Mouse (Mus musculus) forebrain, embryonic 15.5 days (tissue): ENCODE data around the gene Rnf114. TPM values are rescaled to one million over a fixed set of nuclear protein-coding genes. Genes with fewer than 3 reads are reported as not detected.

Source experiments
- ATAC-seq: fragments of 200-750 bp; cut with Nextera tagmentation; replicated peaks from 2 replicates; pipeline ENCODE4 v1.8.0; 2017; ENCODE audit warnings: mild to moderate bottlenecking, moderate TSS enrichment, moderate library complexity
- H3K27ac ChIP-seq: fragments of 300-500 bp; sonication (generic); replicated peaks from 2 replicates; pipeline ENCODE4 v1.5.1; 2015; ENCODE audit warnings: mild to moderate bottlenecking, inconsistent platforms
- H3K27me3 ChIP-seq: fragments of 300-500 bp; sonication (generic); 2 replicates; pipeline ENCODE4 v1.6.1; 2015; ENCODE audit warnings: inconsistent platforms
- H3K36me3 ChIP-seq: fragments of 300-500 bp; sonication (generic); 2 replicates; pipeline ENCODE4 v1.6.1; 2015; ENCODE audit warnings: mild to moderate bottlenecking, inconsistent platforms
- H3K4me1 ChIP-seq: fragments of 300-500 bp; sonication (generic); 2 replicates; pipeline ENCODE4 v1.6.1; 2015; ENCODE audit warnings: inconsistent platforms
- H3K4me2 ChIP-seq: fragments of 300-500 bp; sonication (generic); replicated peaks from 2 replicates; pipeline ENCODE4 v1.6.1; 2015; ENCODE audit warnings: mild to moderate bottlenecking, inconsistent platforms
- H3K4me3 ChIP-seq: fragments of 300-500 bp; sonication (generic); 2 replicates; pipeline ENCODE4 v1.5.1; 2015; ENCODE audit warnings: mild to moderate bottlenecking, inconsistent platforms
- H3K9ac ChIP-seq: fragments of 300-500 bp; sonication (generic); replicated peaks from 2 replicates; pipeline ENCODE4 v1.6.1; 2015; ENCODE audit warnings: mild to moderate bottlenecking, inconsistent platforms
- H3K9me3 ChIP-seq: fragments of 300-500 bp; sonication (generic); 2 replicates; pipeline ENCODE4 v1.6.1; 2016; ENCODE audit warnings: inconsistent platforms
- WGBS: fragments of 180-500 bp; shearing (Covaris S2); methylation state at CpG from one replicate; pipeline ENCODE4 v1.1.7; 2015; ENCODE audit warnings: mixed read lengths; 5-methylcytosine and 5-hydroxymethylcytosine counted together
- polyA plus RNA-seq: library from polyadenylated mRNA; unstranded; fragments of >200 nt; fragmentation: Nextera tagmentation; extraction: Ambion mirVana; gene quantifications from 2 replicates; pipeline ENCODE4 v1.2.1, GENCODE M21; 2015

The Rnf114 gene
- polyA plus RNA-seq, 1 experiment from 2014 or later, result 132 TPM

- 96% methylated on average over 9 of the region's 9 CpGs for WGBS
- no peak for ATAC-seq
- peaks cover 93% of the 10 kb centered on the region for H3K36me3 ChIP-seq
Observed at GRCm38 (mm10) chr2:167512365-167512764, 19.9 kb downstream of the Rnf114 start.

GRCm38 (mm10) chr2:167512970-167513369 lies 20.5 kb downstream of the Rnf114 start:
- H3K4me3 ChIP-seq, result no peak overlapping the region
- no peak overlapping the region for H3K4me2 ChIP-seq
- no peaks in the 10 kb centered on the region for H3K27me3 ChIP-seq
- no peak for ATAC-seq
- no peak overlapping the region for H3K27ac ChIP-seq
- no peaks in the 10 kb centered on the region for H3K9me3 ChIP-seq
- no peak overlapping the region for H3K9ac ChIP-seq
- peaks cover 93% of the 10 kb centered on the region for H3K36me3 ChIP-seq
- WGBS, result 94% methylated on average over 5 of the region's 5 CpGs
- H3K4me1 ChIP-seq, result no peaks in the 10 kb centered on the region

More at GRCm38 (mm10) chr2:167512365-167512764, 19.9 kb downstream of the Rnf114 start:
- H3K4me1 ChIP-seq, result 0 out of 2 replicates have a peak, but pooled peaks cover 5% of the 10 kb centered on the region
- H3K27me3 ChIP-seq, result no peaks in the 10 kb centered on the region
- no peak overlapping the region for H3K9ac ChIP-seq
- no peak overlapping the region for H3K4me3 ChIP-seq
- H3K27ac ChIP-seq, result no peak overlapping the region
- no peaks in the 10 kb centered on the region for H3K9me3 ChIP-seq
- H3K4me2 ChIP-seq, result no peak overlapping the region

GRCm38 (mm10) chr2:167514641-167515040 lies 22.2 kb downstream of the Rnf114 start:
- Histone ChIP-seq H3K4me3 (no peak overlapping the region), H3K4me1 (no peaks in the 10 kb centered on the region), H3K9me3 (no peaks in the 10 kb centered on the region), H3K27ac (no peak overlapping the region), H3K9ac (no peak overlapping the region), H3K4me2 (no peak overlapping the region), H3K36me3 (peaks cover 89% of the 10 kb centered on the region), H3K27me3 (no peaks in the 10 kb centered on the region)
- ATAC-seq, result no peak
- WGBS, result 98% methylated on average over 4 of the region's 4 CpGs

GRCm38 (mm10) chr2:167515688-167516087 lies 23.2 kb downstream of the Rnf114 start:
- Histone ChIP-seq H3K9me3 (no peaks in the 10 kb centered on the region), H3K4me1 (no peaks in the 10 kb centered on the region), H3K36me3 (peaks cover 88% of the 10 kb centered on the region), H3K27me3 (no peaks in the 10 kb centered on the region), H3K9ac (no peak overlapping the region), H3K4me2 (no peak overlapping the region), H3K4me3 (no peak overlapping the region), H3K27ac (no peak overlapping the region)
- ATAC-seq, result no peak
- 91% methylated on average over 5 of the region's 5 CpGs for WGBS

DNA sequence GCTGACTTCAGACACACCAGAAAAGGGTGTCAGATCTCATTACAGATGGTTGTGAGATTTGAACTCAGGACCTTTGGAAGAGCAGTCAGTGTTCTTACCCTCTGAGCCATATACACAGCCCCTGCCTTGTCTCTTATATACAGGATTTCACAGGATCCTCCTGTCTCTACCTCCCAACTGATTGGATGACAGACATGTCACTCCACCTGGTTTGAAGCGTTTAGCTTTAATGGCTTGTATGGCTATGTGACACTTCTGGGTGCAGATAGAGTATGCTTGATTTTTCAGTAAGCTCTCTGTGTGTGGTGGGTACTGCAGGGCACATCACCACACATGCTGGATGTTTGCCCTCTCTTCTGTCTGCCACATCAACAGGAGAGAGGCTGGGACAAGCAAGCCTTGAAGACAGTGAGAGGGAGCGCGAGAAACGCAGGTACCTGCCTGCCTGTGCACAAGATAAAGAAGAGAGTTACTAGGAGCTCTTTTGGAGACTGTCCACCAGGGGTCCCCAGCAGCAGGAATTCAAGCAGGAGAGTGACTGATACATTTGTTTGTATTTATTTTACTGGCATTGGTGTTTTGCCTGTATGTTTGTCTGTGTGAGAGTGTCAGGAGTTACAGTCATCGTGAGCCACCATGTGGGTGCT lies 27.3 kb downstream of the Rnf114 start:
- Histone ChIP-seq H3K36me3 (peaks cover 49% of the 10 kb centered on the region), H3K4me1 (no peaks in the 10 kb centered on the region), H3K4me3 (no peak overlapping the region), H3K4me2 (no peak overlapping the region), H3K27me3 (no peaks in the 10 kb centered on the region), H3K9ac (no peak overlapping the region), H3K9me3 (no peaks in the 10 kb centered on the region), H3K27ac (no peak overlapping the region)
- ATAC-seq, result no peak
- WGBS, result 81% methylated on average over 5 of the region's 5 CpGs

DNA sequence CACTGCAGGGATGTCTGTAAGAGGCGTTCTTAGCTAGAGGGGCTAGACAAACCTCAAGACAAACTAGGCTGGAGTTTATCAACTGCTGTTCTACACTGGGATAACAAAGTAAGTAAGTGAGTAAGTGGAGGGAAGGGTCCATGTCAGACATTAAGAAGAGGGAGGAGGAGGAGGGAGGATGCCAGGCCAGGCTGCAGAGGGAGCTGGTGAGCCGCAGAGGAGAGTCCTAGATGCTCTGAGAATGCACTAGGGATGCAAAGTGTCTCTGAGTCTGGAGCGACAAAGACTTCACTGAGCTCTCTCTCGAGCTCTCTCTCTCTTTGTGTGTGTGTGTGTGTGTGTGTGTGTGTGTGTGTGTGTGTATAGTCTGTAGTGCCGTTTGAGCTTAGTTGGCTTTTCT lies 35.8 kb downstream of the Rnf114 start:
- no peak for ATAC-seq

GRCm38 (mm10) chr2:167529935-167530513 lies 37.6 kb downstream of the Rnf114 start:
- no peak for ATAC-seq
- Histone ChIP-seq H3K9me3 (no peaks in the 10 kb centered on the region), H3K4me1 (no peaks in the 10 kb centered on the region), H3K9ac (no peak overlapping the region), H3K36me3 (no peaks in the 10 kb centered on the region), H3K27ac (no peak overlapping the region), H3K27me3 (no peaks in the 10 kb centered on the region; the same call in 1 of the 2 replicates), H3K4me3 (no peak overlapping the region), H3K4me2 (no peak overlapping the region)
- WGBS, result 26% methylated on average over 5 of the region's 5 CpGs

More for the DNA sequence above, 35.8 kb downstream of the Rnf114 start:
- Histone ChIP-seq H3K4me1 (no peaks in the 10 kb centered on the region), H3K36me3 (no peaks in the 10 kb centered on the region), H3K9ac (no peak overlapping the region), H3K27me3 (no peaks in the 10 kb centered on the region), H3K27ac (no peak overlapping the region), H3K4me2 (no peak overlapping the region), H3K9me3 (no peaks in the 10 kb centered on the region), H3K4me3 (no peak overlapping the region)
- 2% methylated on average over 5 of the region's 5 CpGs for WGBS

GRCm38 (mm10) chr2:167530536-167530935 lies 38.1 kb downstream of the Rnf114 start:
- H3K27ac ChIP-seq, result no peak overlapping the region
- H3K4me3 ChIP-seq, result no peak overlapping the region
- H3K36me3 ChIP-seq, result no peaks in the 10 kb centered on the region
- H3K9ac ChIP-seq, result no peak overlapping the region
- whole genome bisulfite sequencing, result 78% methylated on average over 4 of the region's 4 CpGs
- H3K4me1 ChIP-seq, result no peaks in the 10 kb centered on the region
- ATAC-seq, result no peak
- no peaks in the 10 kb centered on the region; the same call in 1 of the 2 replicates for H3K27me3 ChIP-seq
- H3K4me2 ChIP-seq, result no peak overlapping the region
- H3K9me3 ChIP-seq, result no peaks in the 10 kb centered on the region

DNA sequence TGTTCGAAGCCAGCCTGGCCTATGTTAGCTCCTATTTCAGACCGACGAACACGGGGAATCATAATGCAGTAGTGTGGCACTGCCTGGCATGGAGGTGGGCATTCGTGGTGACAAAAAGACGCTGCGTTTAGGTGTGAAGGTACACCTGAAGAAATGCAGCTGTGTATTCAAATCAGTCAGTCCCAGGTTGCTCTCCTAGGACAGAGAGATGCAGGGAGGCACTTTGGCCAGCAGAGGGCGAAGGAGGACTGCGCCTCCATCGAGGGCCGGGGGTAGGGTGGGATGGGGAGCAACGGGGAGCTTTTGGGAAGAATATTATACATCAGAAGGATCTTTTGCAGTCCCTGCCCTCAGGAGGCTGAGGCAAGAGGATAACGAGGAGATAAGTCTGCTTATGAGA lies 39.7 kb downstream of the Rnf114 start:
- Histone ChIP-seq H3K9me3 (no peaks in the 10 kb centered on the region), H3K4me1 (peaks cover 1% of the 10 kb centered on the region), H3K4me2 (no peak overlapping the region), H3K9ac (no peak overlapping the region), H3K36me3 (no peaks in the 10 kb centered on the region), H3K27ac (no peak overlapping the region), H3K27me3 (peaks cover 10% of the 10 kb centered on the region), H3K4me3 (no peak overlapping the region)
- no peak for ATAC-seq
- WGBS, result 22% methylated on average over 13 of the region's 13 CpGs

DNA sequence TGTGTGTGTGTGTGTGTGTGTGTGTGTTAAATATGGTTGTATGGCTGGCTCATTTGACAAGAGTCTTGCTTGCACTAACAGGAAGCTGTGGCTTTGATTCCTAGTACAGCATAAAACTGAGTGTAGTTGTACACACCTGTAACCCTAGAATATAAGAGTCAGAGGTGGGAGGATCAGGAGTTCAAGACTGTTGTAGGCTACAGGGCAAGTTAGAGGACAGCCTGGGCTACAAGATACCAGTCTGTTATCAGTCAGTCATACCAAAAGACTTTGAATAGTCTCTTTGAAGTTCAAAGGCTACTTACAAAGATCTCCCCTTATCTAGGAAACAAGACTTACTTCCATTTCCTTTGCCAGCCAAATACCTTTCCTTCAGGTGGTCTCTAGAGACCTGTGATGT lies 41.4 kb downstream of the Rnf114 start:
- H3K4me1 ChIP-seq, result peaks cover 15% of the 10 kb centered on the region
- H3K27me3 ChIP-seq, result peaks cover 26% of the 10 kb centered on the region
- H3K27ac ChIP-seq, result no peak overlapping the region
- no peak overlapping the region for H3K9ac ChIP-seq
- ATAC-seq, result no peak
- no peaks in the 10 kb centered on the region for H3K9me3 ChIP-seq
- H3K4me3 ChIP-seq, result no peak overlapping the region
- no peaks in the 10 kb centered on the region for H3K36me3 ChIP-seq
- H3K4me2 ChIP-seq, result no peak overlapping the region

GRCm38 (mm10) chr2:167536320-167536945 lies 44.0 kb downstream of the Rnf114 start:
- H3K9ac ChIP-seq, result no peak overlapping the region
- 51% methylated on average over 10 of the region's 10 CpGs for WGBS

DNA sequence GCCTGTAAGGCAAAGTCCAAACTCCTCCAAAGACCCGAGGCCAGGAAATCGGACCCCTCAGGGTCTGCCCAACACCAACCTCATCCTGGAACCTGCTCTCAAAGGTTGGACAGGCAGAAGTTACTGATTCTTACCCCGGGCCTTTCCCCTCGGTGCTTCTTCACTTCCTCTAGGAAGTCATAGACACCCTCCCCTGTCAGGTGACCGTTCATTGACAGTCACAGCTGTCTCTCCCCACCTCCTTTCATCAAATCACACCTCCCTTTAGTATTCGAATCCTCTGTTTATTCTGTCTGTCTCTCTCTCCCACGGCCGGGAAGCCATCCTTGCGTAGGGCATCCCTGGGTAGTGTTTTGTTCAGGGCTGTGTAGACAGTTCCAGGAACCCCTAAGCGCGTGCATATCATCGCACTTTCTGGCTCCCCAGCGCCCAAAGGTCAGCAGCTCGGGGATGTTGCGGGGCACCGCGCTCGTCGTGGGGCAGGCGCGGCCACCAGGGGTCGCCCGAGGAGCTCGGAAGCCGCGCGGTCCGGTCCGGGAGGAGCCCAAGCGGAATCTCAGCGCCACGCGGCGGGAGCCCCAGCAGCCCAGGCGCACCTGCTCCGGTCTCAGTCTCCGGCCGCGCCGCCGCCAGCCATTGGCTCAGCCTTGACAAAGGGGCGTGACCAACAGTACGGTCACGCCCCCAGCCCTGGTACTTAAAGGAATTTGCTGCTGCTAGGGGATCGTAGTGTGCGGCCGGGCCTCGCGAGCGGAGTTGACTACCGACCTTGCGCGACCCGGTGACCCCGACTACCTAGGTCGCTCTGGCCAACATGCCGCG lies 45.2 kb downstream of the Rnf114 start, which contains the start of gene Snai1:
Gene Snai1, plus strand, starts transcription at position 720 of the 822 bp plus-strand sequence.
- peak within 1 kb of the TSS; percentile 72 for H3K4me2 ChIP-seq
- peaks cover 15% of the 10 kb centered on the region for H3K4me1 ChIP-seq

More at GRCm38 (mm10) chr2:167536320-167536945, 44.0 kb downstream of the Rnf114 start:
- Histone ChIP-seq H3K27me3 (peaks cover 42% of the 10 kb centered on the region), H3K4me1 (peaks cover 15% of the 10 kb centered on the region), H3K9me3 (no peaks in the 10 kb centered on the region), H3K4me3 (no peak overlapping the region), H3K27ac (no peak overlapping the region), H3K4me2 (no peak overlapping the region), H3K36me3 (no peaks in the 10 kb centered on the region)
- ATAC-seq, result no peak

More for the DNA sequence above, 45.2 kb downstream of the Rnf114 start, which contains the start of gene Snai1:
- Histone ChIP-seq H3K36me3 (no peaks in the 10 kb centered on the region), H3K9me3 (no peaks in the 10 kb centered on the region), H3K27me3 (peaks cover 42% of the 10 kb centered on the region), H3K9ac (peak within 1 kb of the TSS; percentile 34), H3K4me3 (peak within 1 kb of the TSS; percentile 45), H3K27ac (no peak within 1 kb of the TSS)
- WGBS, result 1% methylated on average over 58 of the region's 58 CpGs
- ATAC-seq, result peak; percentile 96
